Mouse (Mus musculus) neural tube, embryonic 11.5 days (tissue): ENCODE measurements at regions not wholly inside any gene's neighbourhood (a gene's known extent, or its start where the extent isn't known, plus 50 kb on each side); places are given as distances from the start of the nearest gene placed in this dataset.

Experiments
- ATAC-seq: fragments of 200-750 bp; cut with Nextera tagmentation; 2 replicates; pipeline ENCODE4 v1.8.0; 2017; ENCODE audit warnings: moderate number of reproducible peaks, mild to moderate bottlenecking, moderate TSS enrichment, moderate library complexity; ENCODE audit not compliant: insufficient read depth, low FRiP score, low TSS enrichment
- DNase-seq: peaks from one replicate; pipeline ENCODE4 v3.0.0-alpha.2; 2015; ENCODE audit warnings: low spot score
- H3K27ac ChIP-seq: fragments of 300-500 bp; sonication (generic); 2 replicates; pipeline ENCODE4 v1.5.1; 2014; ENCODE audit warnings: low read depth, mild to moderate bottlenecking, low read length
- H3K27me3 ChIP-seq: fragments of 300-500 bp; sonication (generic); 2 replicates; pipeline ENCODE4 v1.6.1; 2014; ENCODE audit warnings: mild to moderate bottlenecking, low read length, mixed read lengths; ENCODE audit not compliant: control insufficient read depth, insufficient read depth
- H3K36me3 ChIP-seq: fragments of 300-500 bp; sonication (generic); 2 replicates; pipeline ENCODE4 v1.6.1; 2014; ENCODE audit warnings: mild to moderate bottlenecking, low read length, moderate library complexity, mixed read lengths; ENCODE audit not compliant: control insufficient read depth, insufficient read depth
- H3K4me1 ChIP-seq: fragments of 300-500 bp; sonication (generic); 2 replicates; pipeline ENCODE4 v1.6.1; 2014; ENCODE audit warnings: low read length, mixed read lengths; ENCODE audit not compliant: control insufficient read depth, insufficient read depth
- H3K4me2 ChIP-seq: fragments of 300-500 bp; sonication (generic); 2 replicates; pipeline ENCODE4 v1.6.1; 2014; ENCODE audit warnings: low read depth, mild to moderate bottlenecking, moderate library complexity
- H3K4me3 ChIP-seq: fragments of 300-500 bp; sonication (generic); 2 replicates; pipeline ENCODE4 v1.5.1; 2014; ENCODE audit warnings: low read depth, low read length
- H3K9ac ChIP-seq: fragments of 300-500 bp; sonication (generic); 2 replicates; pipeline ENCODE4 v1.6.1; 2014; ENCODE audit warnings: mild to moderate bottlenecking, low read length
- H3K9me3 ChIP-seq: fragments of 300-500 bp; sonication (generic); 2 replicates; pipeline ENCODE4 v1.6.1; 2016; ENCODE audit warnings: low read length; ENCODE audit not compliant: control insufficient read depth
- WGBS: fragments of 180-500 bp; shearing (Covaris S2); extraction: QIAGEN DNeasy Blood & Tissue Kit; methylation state at CpG from one replicate; pipeline ENCODE4 v1.1.7; 2014; 5-methylcytosine and 5-hydroxymethylcytosine counted together

DNA sequence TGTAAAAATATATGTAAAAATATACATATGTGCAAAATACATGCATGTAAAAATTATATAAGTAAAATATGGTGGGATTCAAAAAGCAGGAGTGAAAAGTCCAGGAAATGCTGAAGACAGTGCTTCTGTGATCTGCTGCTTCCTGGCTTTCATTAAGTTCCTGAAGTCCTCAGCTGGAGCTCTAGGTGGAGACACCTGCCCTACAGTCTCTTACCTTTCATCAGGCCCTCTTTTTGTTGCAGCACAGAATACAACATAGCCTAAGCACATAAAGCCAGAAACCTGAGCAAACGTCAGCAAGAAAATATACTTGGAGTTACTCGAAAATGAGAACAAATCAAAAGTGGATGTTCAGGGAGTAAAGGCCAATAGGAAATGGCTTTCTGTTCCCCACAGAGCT lies 120.6 kb downstream of the Cldn1 start:
- no peak overlapping the region for H3K9ac ChIP-seq
- no peak overlapping the region for H3K4me3 ChIP-seq
- ATAC-seq (no peak), DNase-seq (no peak)
- no peaks in the 10 kb centered on the region for H3K36me3 ChIP-seq
- H3K9me3 ChIP-seq: no peaks in the 10 kb centered on the region
- H3K4me1 ChIP-seq: no peaks in the 10 kb centered on the region
- H3K27ac ChIP-seq: no peak overlapping the region
- 83% methylated on average over 2 of the region's 2 CpGs for WGBS
- no peak overlapping the region for H3K4me2 ChIP-seq
- no peaks in the 10 kb centered on the region for H3K27me3 ChIP-seq

- H3K9me3 ChIP-seq: no peaks in the 10 kb centered on the region
- H3K4me1 ChIP-seq: no peaks in the 10 kb centered on the region
- H3K27ac ChIP-seq: no peak overlapping the region
- ATAC-seq: no peak
- H3K36me3 ChIP-seq: no peaks in the 10 kb centered on the region
- H3K4me2 ChIP-seq: no peak overlapping the region
- DNase-seq: no peak
- no peak overlapping the region for H3K4me3 ChIP-seq
- H3K9ac ChIP-seq: no peak overlapping the region
- H3K27me3 ChIP-seq: no peaks in the 10 kb centered on the region
Measured at GRCm38 (mm10) chr16:26248939-26249338, 122.7 kb downstream of the Cldn1 start.

- 96% methylated on average over 1 of the region's 1 CpGs for WGBS
- H3K27ac ChIP-seq: no peak overlapping the region
- no peak overlapping the region for H3K9ac ChIP-seq
- ATAC-seq (no peak), DNase-seq (no peak)
- H3K4me1 ChIP-seq: no peaks in the 10 kb centered on the region
- H3K9me3 ChIP-seq: no peaks in the 10 kb centered on the region
- H3K4me3 ChIP-seq: no peak overlapping the region
- no peaks in the 10 kb centered on the region for H3K36me3 ChIP-seq
- no peaks in the 10 kb centered on the region for H3K27me3 ChIP-seq
- H3K4me2 ChIP-seq: no peak overlapping the region
Measured at GRCm38 (mm10) chr16:26247926-26248325, 123.7 kb downstream of the Cldn1 start.

DNA sequence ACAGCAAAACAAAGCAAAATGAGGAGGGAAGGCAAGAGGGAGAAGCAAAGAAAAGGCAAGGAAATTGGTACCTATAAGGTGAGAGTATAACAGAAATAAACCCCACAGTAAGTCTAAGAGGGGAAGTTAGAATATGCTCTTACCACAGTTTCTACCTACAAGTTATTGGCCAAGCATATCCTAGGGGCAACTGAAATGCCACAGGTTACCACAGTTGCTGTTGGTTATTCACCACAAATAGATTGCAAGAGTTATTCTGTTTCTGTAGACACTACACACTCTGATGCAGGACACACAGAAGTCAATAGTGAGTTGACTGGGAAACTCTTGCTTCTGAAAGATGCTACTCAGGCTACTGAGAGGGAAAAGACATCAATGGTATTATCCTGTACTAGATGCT lies 129.7 kb upstream of the P3h2 start:
- ATAC-seq (no peak), DNase-seq (no peak)
- Histone ChIP-seq H3K9ac (no peak overlapping the region), H3K9me3 (no peaks in the 10 kb centered on the region), H3K4me3 (no peak overlapping the region), H3K27ac (no peak overlapping the region), H3K27me3 (no peaks in the 10 kb centered on the region), H3K4me1 (no peaks in the 10 kb centered on the region), H3K36me3 (no peaks in the 10 kb centered on the region), H3K4me2 (no peak overlapping the region)

GRCm38 (mm10) chr16:26234113-26234512 lies 128.5 kb upstream of the P3h2 start:
- no peak overlapping the region for H3K4me3 ChIP-seq
- H3K9me3 ChIP-seq: no peaks in the 10 kb centered on the region
- no peak overlapping the region for H3K4me2 ChIP-seq
- H3K4me1 ChIP-seq: no peaks in the 10 kb centered on the region
- WGBS: 16% methylated on average over 3 of the region's 3 CpGs
- H3K27me3 ChIP-seq: no peaks in the 10 kb centered on the region
- H3K9ac ChIP-seq: no peak overlapping the region
- no peak overlapping the region for H3K27ac ChIP-seq
- DNase-seq: peak; percentile 84
- ATAC-seq: peak; percentile 91
- no peaks in the 10 kb centered on the region for H3K36me3 ChIP-seq

GRCm38 (mm10) chr16:26231110-26231509 lies 125.5 kb upstream of the P3h2 start:
- Histone ChIP-seq H3K9ac (no peak overlapping the region), H3K4me2 (no peak overlapping the region), H3K27me3 (no peaks in the 10 kb centered on the region), H3K4me3 (no peak overlapping the region), H3K36me3 (no peaks in the 10 kb centered on the region), H3K27ac (no peak overlapping the region), H3K4me1 (no peaks in the 10 kb centered on the region), H3K9me3 (no peaks in the 10 kb centered on the region)
- no peak for DNase-seq
- ATAC-seq: no peak
- 85% methylated on average over 1 of the region's 1 CpGs for WGBS

GRCm38 (mm10) chr16:26211418-26211817 lies 105.8 kb upstream of the P3h2 start:
- no peak overlapping the region for H3K9ac ChIP-seq
- no peaks in the 10 kb centered on the region for H3K36me3 ChIP-seq
- H3K9me3 ChIP-seq: no peaks in the 10 kb centered on the region
- no peak overlapping the region for H3K4me3 ChIP-seq
- WGBS: 89% methylated on average over 3 of the region's 3 CpGs
- H3K27me3 ChIP-seq: no peaks in the 10 kb centered on the region
- no peak for DNase-seq
- no peak overlapping the region for H3K27ac ChIP-seq
- ATAC-seq: no peak
- no peaks in the 10 kb centered on the region for H3K4me1 ChIP-seq
- H3K4me2 ChIP-seq: no peak overlapping the region

- no peak overlapping the region for H3K9ac ChIP-seq
- no peaks in the 10 kb centered on the region for H3K9me3 ChIP-seq
- H3K27me3 ChIP-seq: no peaks in the 10 kb centered on the region
- no peak overlapping the region for H3K4me2 ChIP-seq
- DNase-seq (no peak), ATAC-seq (no peak)
- H3K4me1 ChIP-seq: no peaks in the 10 kb centered on the region
- no peaks in the 10 kb centered on the region for H3K36me3 ChIP-seq
- WGBS: 25% methylated on average over 4 of the region's 4 CpGs
- no peak overlapping the region for H3K4me3 ChIP-seq
- H3K27ac ChIP-seq: no peak overlapping the region
Measured at GRCm38 (mm10) chr16:26199125-26199524, 93.5 kb upstream of the P3h2 start.

GRCm38 (mm10) chr16:26196345-26196744 lies 90.8 kb upstream of the P3h2 start:
- H3K36me3 ChIP-seq: no peaks in the 10 kb centered on the region
- no peaks in the 10 kb centered on the region for H3K9me3 ChIP-seq
- H3K4me3 ChIP-seq: no peak overlapping the region
- DNase-seq (no peak), ATAC-seq (no peak)
- no peaks in the 10 kb centered on the region for H3K27me3 ChIP-seq
- H3K4me1 ChIP-seq: no peaks in the 10 kb centered on the region
- H3K9ac ChIP-seq: no peak overlapping the region
- no peak overlapping the region for H3K4me2 ChIP-seq
- no peak overlapping the region for H3K27ac ChIP-seq
